12 mouse cellular contexts compared by ENCODE assay signal in the genomic region with DNA sequence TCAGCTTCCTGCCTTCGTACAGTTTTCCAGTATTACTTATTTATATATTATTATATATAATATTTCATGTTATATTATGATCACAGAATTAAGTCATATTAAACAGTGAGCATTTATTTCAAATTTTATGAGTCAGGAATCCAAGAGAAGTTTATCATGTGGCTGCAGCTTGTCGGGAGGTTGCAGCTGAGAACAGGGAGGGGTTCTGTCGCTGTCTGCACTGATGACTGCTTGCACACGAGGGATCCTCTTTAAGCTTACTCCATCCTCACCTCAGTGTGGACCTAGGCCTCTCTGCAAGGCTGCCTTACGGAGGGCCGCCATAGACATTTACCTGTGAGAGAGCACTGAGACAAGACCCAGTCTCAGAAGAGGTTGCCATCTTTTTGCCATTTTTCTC. TPM values are rescaled to one million over a fixed set of nuclear protein-coding genes. Genes with fewer than 3 reads are reported as not detected.
DNase-seq lines count a peak whose midpoint lies in the region; ATAC-seq and TF ChIP-seq lines count a peak whose summit lies in the region.
"Had no signal": no experiment of that assay in that cellular context is flagged by ENCODE, and none has a peak within 500 bp of the region (broad histone marks: within the 10 kb centered on the region; RNA-seq: fewer than 3 reads in every experiment).

No protein-coding gene starts in this region.

- H3K27me3 ChIP-seq in midbrain, embryonic 11.5 days (ENCODE audit: control insufficient read depth, insufficient read depth, low read length), result no peaks in the 10 kb centered on the region
- H3K27me3 ChIP-seq in midbrain, postnatal 0 days (ENCODE audit: insufficient read depth, low read length), result no peaks in the 10 kb centered on the region
- no peaks in the 10 kb centered on the region for H3K27me3 ChIP-seq in liver, embryonic 11.5 days (replicated peaks; ENCODE audit: control insufficient read depth, insufficient read depth, low read length)
- H3K27me3 ChIP-seq: embryonic facial prominence, embryonic 15.5 days; limb, embryonic 15.5 days had no signal

- WGBS in midbrain, embryonic 11.5 days, result 77% methylated on average over 6 of the region's 6 CpGs
- WGBS in midbrain, postnatal 0 days, result 74% methylated on average over 6 of the region's 6 CpGs
- WGBS in liver, embryonic 11.5 days, result 58% methylated on average over 6 of the region's 6 CpGs

- H3K27ac ChIP-seq in midbrain, embryonic 11.5 days (ENCODE audit: low read depth, low read length), result no peak overlapping the region
- no peak overlapping the region for H3K27ac ChIP-seq in midbrain, postnatal 0 days (ENCODE audit: low read depth, low read length)
- no peak overlapping the region for H3K27ac ChIP-seq in liver, embryonic 11.5 days (ENCODE audit: low read depth, low read length)
- H3K27ac ChIP-seq: embryonic facial prominence, embryonic 15.5 days; limb, embryonic 15.5 days had no signal

- no peak for TF ChIP-seq CTCF in midbrain, postnatal 0 days (IDR thresholded peaks at IDR 0.05)

- no peak for DNase-seq in midbrain, embryonic 11.5 days (ENCODE audit: low spot score, missing footprints)
- DNase-seq in midbrain, postnatal 0 days (ENCODE audit: low spot score), result no peak
- peak; percentile 50 for DNase-seq in c-Kit-positive CD71-positive TER-119-negative erythroid progenitor cells, embryonic 14.5 days (ENCODE audit: low read depth)
- no peak for DNase-seq in liver, embryonic 11.5 days (ENCODE audit: low spot score)
- DNase-seq in cerebellum, postnatal 36 days, result no peak
- DNase-seq in adrenal gland, adult (ENCODE audit: inconsistent age in 2 of 2, low spot score in 1 of 2), result no peak
- DNase-seq in MN1 (ENCODE audit: low spot score), result no peak
- DNase-seq: cerebellum, adult 2 months; thymus, postnatal 36 days had no signal

- no peak overlapping the region for H3K4me3 ChIP-seq in midbrain, embryonic 11.5 days (ENCODE audit: low read depth, low read length)
- no peak overlapping the region for H3K4me3 ChIP-seq in midbrain, postnatal 0 days (ENCODE audit: low read depth, low read length)
- no peak overlapping the region for H3K4me3 ChIP-seq in liver, embryonic 11.5 days (ENCODE audit: low read depth, low read length)
- H3K4me3 ChIP-seq: embryonic facial prominence, embryonic 15.5 days; limb, embryonic 15.5 days had no signal

- no peak overlapping the region for H3K9ac ChIP-seq in midbrain, embryonic 11.5 days (ENCODE audit: low read length)
- no peak overlapping the region for H3K9ac ChIP-seq in midbrain, postnatal 0 days (replicated peaks; ENCODE audit: low read length, poor library complexity, severe bottlenecking)
- H3K9ac ChIP-seq in liver, embryonic 11.5 days (ENCODE audit: low read depth, low read length), result no peak overlapping the region
- H3K9ac ChIP-seq: embryonic facial prominence, embryonic 15.5 days; limb, embryonic 15.5 days had no signal

- no peaks in the 10 kb centered on the region for H3K36me3 ChIP-seq in midbrain, embryonic 11.5 days (ENCODE audit: control insufficient read depth, insufficient read depth, low read length)
- no peaks in the 10 kb centered on the region for H3K36me3 ChIP-seq in midbrain, postnatal 0 days (ENCODE audit: insufficient read depth, low read length)
- H3K36me3 ChIP-seq in liver, embryonic 11.5 days (ENCODE audit: control insufficient read depth, insufficient read depth, low read length), result no peaks in the 10 kb centered on the region
- H3K36me3 ChIP-seq: embryonic facial prominence, embryonic 15.5 days; limb, embryonic 15.5 days had no signal

- no peaks in the 10 kb centered on the region for H3K9me3 ChIP-seq in midbrain, embryonic 11.5 days (ENCODE audit: control insufficient read depth, low read length)
- H3K9me3 ChIP-seq in midbrain, postnatal 0 days (ENCODE audit: low read length), result no peaks in the 10 kb centered on the region
- H3K9me3 ChIP-seq in liver, embryonic 11.5 days (ENCODE audit: control insufficient read depth, low read length), result no peaks in the 10 kb centered on the region
- H3K9me3 ChIP-seq: embryonic facial prominence, embryonic 15.5 days; limb, embryonic 15.5 days had no signal

- H3K4me1 ChIP-seq in midbrain, embryonic 11.5 days (ENCODE audit: control insufficient read depth, insufficient read depth, low read length), result peaks cover 11% of the 10 kb centered on the region
- peaks cover 8% of the 10 kb centered on the region; the same call in 1 of the 2 replicates for H3K4me1 ChIP-seq in midbrain, postnatal 0 days (ENCODE audit: insufficient read depth, low read length)
- peaks cover 12% of the 10 kb centered on the region for H3K4me1 ChIP-seq in liver, embryonic 11.5 days (replicated peaks; ENCODE audit: control insufficient read depth, insufficient read depth, low read length)
- H3K4me1 ChIP-seq: embryonic facial prominence, embryonic 15.5 days; limb, embryonic 15.5 days had no signal

- peak; percentile 45; the same call in 1 of the 2 replicates for ATAC-seq in midbrain, embryonic 11.5 days (ENCODE audit: low FRiP score)
- no peak for ATAC-seq in midbrain, postnatal 0 days (ENCODE audit: low FRiP score)
- ATAC-seq in liver, embryonic 11.5 days (replicated peaks; ENCODE audit: low FRiP score), result peak; percentile 90
- peak; percentile 85 for ATAC-seq in megakaryocyte-erythroid progenitor cell, adult 5-6 weeks (replicated peaks; ENCODE audit: low FRiP score, low TSS enrichment, poor library complexity, severe bottlenecking)

- H3K4me2 ChIP-seq in midbrain, embryonic 11.5 days, result no peak overlapping the region
- no peak overlapping the region for H3K4me2 ChIP-seq in midbrain, postnatal 0 days (ENCODE audit: low read depth, low read length, poor library complexity, severe bottlenecking)
- peak overlapping the region; percentile 42 for H3K4me2 ChIP-seq in liver, embryonic 11.5 days
- H3K4me2 ChIP-seq: embryonic facial prominence, embryonic 15.5 days; limb, embryonic 15.5 days had no signal

RNA-seq across cellular contexts. Expression of gene Osbpl8, which starts 58.0 kb away (rescaled TPM):
- 11.9 and 15.0 TPM in 2 replicates for polyA plus RNA-seq in midbrain, embryonic 11.5 days (2014; fragmentation: Nextera tagmentation; extraction: Ambion mirVana)
- 45.6 and 52.9 TPM in 2 replicates for total RNA-seq in midbrain, postnatal 0 days (2014; rRNA removed)
- 10.9 and 15.0 TPM in 2 replicates for polyA plus RNA-seq in midbrain, postnatal 0 days (2015; fragmentation: Nextera tagmentation; extraction: Ambion mirVana)
- 10.9 and 11.2 TPM in 2 replicates for polyA plus RNA-seq in liver, embryonic 11.5 days (2014; fragmentation: Nextera tagmentation; extraction: Ambion mirVana)
- 54.0 and 62.3 TPM in 2 replicates for total RNA-seq in megakaryocyte-erythroid progenitor cell, adult 5-6 weeks (2014; fragmentation: Nextera tagmentation)
- total RNA-seq in megakaryocyte-erythroid progenitor cell, adult 5-6 weeks (2017), result 68.9 and 148 TPM in 2 replicates
